Mouse (Mus musculus) kidney, adult 2 months (tissue): ENCODE data around the gene Ldha. TPM values are rescaled to one million over a fixed set of nuclear protein-coding genes. Genes with fewer than 3 reads are reported as not detected.
A peak's percentile ranks its signal among the peaks of the same experiment; 100 is the strongest.

Source experiments
- DNase-seq: peaks from one replicate; pipeline ENCODE4 v3.0.0; 2021
- H3K27ac ChIP-seq: fragments of 200-500 bp; 2 replicates; pipeline ENCODE4 v1.5.1; 2012; ENCODE audit warnings: low read depth, low read length, control low read depth, inconsistent platforms; ENCODE audit not compliant: insufficient read depth
- H3K27me3 ChIP-seq: fragments of 200-500 bp; replicated peaks from 2 replicates; pipeline ENCODE4 v1.6.1; 2012; ENCODE audit warnings: mild to moderate bottlenecking, moderate library complexity, low read length, inconsistent platforms; ENCODE audit not compliant: control insufficient read depth, insufficient read depth
- H3K36me3 ChIP-seq: fragments of 200-500 bp; 2 replicates; pipeline ENCODE4 v1.6.1; 2012; ENCODE audit warnings: mild to moderate bottlenecking, moderate library complexity, low read length, inconsistent platforms; ENCODE audit not compliant: control insufficient read depth, insufficient read depth
- H3K4me1 ChIP-seq: fragments of 200-500 bp; 2 replicates; pipeline ENCODE4 v1.6.1; 2011; ENCODE audit warnings: low read length; ENCODE audit not compliant: control insufficient read depth, insufficient read depth
- H3K4me3 ChIP-seq: fragments of 200-500 bp; 2 replicates; pipeline ENCODE4 v1.5.1; 2011; ENCODE audit warnings: mild to moderate bottlenecking, low read depth, low read length, control low read depth; ENCODE audit not compliant: insufficient read depth
- CTCF ChIP-seq: fragments of 200-500 bp; conservative IDR thresholded peaks from 2 replicates; pipeline ENCODE4 v1.5.1; 2011; ENCODE audit warnings: low read depth, mild to moderate bottlenecking, control low read depth, low read length, moderate library complexity, mixed read lengths; ENCODE audit not compliant: insufficient read depth, insufficient read length
- POLR2A ChIP-seq: fragments of 200-500 bp; IDR thresholded peaks from one replicate; pipeline ENCODE4 v1.6.1; 2011; ENCODE audit warnings: low read depth, low read length, control low read depth
- WGBS: fragments of 180-500 bp; shearing (Covaris S2); methylation state at CpG from one replicate; pipeline ENCODE4 v1.1.7; 2018; 5-methylcytosine and 5-hydroxymethylcytosine counted together
- polyA plus RNA-seq: library from polyadenylated mRNA; depleted of rRNA; stranded (reverse); fragments of >200 nt; gene quantifications from 2 replicates; pipeline ENCODE4 v1.2.3, GENCODE M21; 2012

The Ldha gene
- polyA plus RNA-seq, 1 experiment = 665 TPM

DNA sequence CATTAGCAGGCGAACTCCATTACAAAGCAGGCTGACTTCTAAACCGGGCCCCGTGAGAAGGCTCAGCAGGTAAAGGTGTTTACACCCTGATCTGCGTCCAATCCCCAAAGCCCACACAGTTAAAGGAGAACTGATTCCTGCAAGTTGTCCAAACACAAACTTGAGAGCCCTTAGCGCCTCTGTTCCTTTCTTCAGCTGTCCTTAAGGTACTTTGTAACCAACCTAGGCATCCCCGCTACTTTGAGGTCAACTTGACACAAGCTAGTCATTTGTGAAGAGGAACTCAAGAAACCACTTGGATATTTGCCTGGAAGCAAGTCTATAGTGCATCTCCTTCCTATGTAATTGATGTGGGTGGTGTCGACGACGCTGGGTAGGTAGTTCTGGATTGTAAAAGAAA, 16.2 kb downstream of the Ldha start:
- WGBS = 73% methylated on average over 9 of the region's 9 CpGs
- H3K27me3 ChIP-seq = no peaks in the 10 kb centered on the region
- H3K36me3 ChIP-seq = peaks cover 5% of the 10 kb centered on the region
- H3K4me3 ChIP-seq = no peak overlapping the region
- H3K4me1 ChIP-seq = no peaks in the 10 kb centered on the region
- no peak for DNase-seq
- no peak overlapping the region for H3K27ac ChIP-seq
- TF ChIP-seq POLR2A (no peak), CTCF (no peak)

- TF ChIP-seq POLR2A = no peak
- TF ChIP-seq CTCF = no peak
- Histone ChIP-seq H3K4me1 (no peaks in the 10 kb centered on the region), H3K36me3 (peaks cover 4% of the 10 kb centered on the region), H3K4me3 (no peak overlapping the region), H3K27me3 (no peaks in the 10 kb centered on the region), H3K27ac (no peak overlapping the region)
- DNase-seq = no peak
- WGBS = 68% methylated on average over 6 of the region's 6 CpGs
Observed at GRCm38 (mm10) chr7:46859031-46859430, 17.8 kb downstream of the Ldha start.

GRCm38 (mm10) chr7:46860996-46861395, 19.7 kb downstream of the Ldha start, which contains the start of gene Ldhc:
Gene Ldhc, plus strand, starts transcription at chr7:46861203.
- Histone ChIP-seq H3K4me1 (no peaks in the 10 kb centered on the region), H3K36me3 (peaks cover 2% of the 10 kb centered on the region), H3K27me3 (no peaks in the 10 kb centered on the region), H3K27ac (no peak within 1 kb of the TSS), H3K4me3 (no peak within 1 kb of the TSS)
- no peak for DNase-seq
- TF ChIP-seq POLR2A (no peak), CTCF (no peak)
- 55% methylated on average over 10 of the region's 10 CpGs for WGBS

GRCm38 (mm10) chr7:46871988-46872387, 30.7 kb downstream of the Ldha start:
- no peaks in the 10 kb centered on the region for H3K36me3 ChIP-seq
- H3K4me3 ChIP-seq = no peak overlapping the region
- H3K4me1 ChIP-seq = no peaks in the 10 kb centered on the region
- DNase-seq = no peak
- TF ChIP-seq POLR2A = no peak
- TF ChIP-seq CTCF = no peak
- H3K27me3 ChIP-seq = no peaks in the 10 kb centered on the region
- WGBS = 65% methylated on average over 4 of the region's 4 CpGs
- no peak overlapping the region for H3K27ac ChIP-seq

GRCm38 (mm10) chr7:46876841-46877240, 35.6 kb downstream of the Ldha start:
- Histone ChIP-seq H3K4me1 (no peaks in the 10 kb centered on the region), H3K36me3 (no peaks in the 10 kb centered on the region)
- 68% methylated on average over 4 of the region's 4 CpGs for WGBS

DNA sequence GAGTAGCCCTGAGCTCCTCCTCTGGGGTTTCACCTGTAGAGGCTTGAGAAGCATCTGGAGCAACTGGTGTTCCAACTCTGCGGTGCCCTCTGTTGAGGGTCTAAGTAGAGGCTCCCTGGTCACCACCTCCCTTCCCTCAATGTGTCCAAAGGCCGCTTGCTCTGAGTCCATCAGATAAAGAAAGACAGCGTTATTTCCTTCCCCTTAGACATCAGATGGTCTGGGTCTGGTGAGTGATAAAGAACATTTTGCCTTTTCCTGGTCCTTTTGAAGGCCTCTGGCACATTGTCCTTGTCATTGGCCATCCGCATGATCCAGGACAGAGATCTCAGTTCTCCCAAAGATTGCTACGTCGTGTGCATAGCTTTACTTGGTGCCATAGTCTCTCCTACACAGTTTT, 36.0 kb downstream of the Ldha start:
- Histone ChIP-seq H3K27ac (no peak overlapping the region), H3K4me3 (no peak overlapping the region), H3K36me3 (no peaks in the 10 kb centered on the region), H3K27me3 (no peaks in the 10 kb centered on the region), H3K4me1 (no peaks in the 10 kb centered on the region)
- 78% methylated on average over 6 of the region's 6 CpGs for WGBS
- TF ChIP-seq POLR2A (no peak), CTCF (no peak)
- DNase-seq = no peak

More at GRCm38 (mm10) chr7:46876841-46877240, 35.6 kb downstream of the Ldha start:
- no peak for DNase-seq
- no peak for TF ChIP-seq POLR2A
- TF ChIP-seq CTCF = no peak
- no peak overlapping the region for H3K4me3 ChIP-seq
- H3K27me3 ChIP-seq = no peaks in the 10 kb centered on the region
- no peak overlapping the region for H3K27ac ChIP-seq

DNA sequence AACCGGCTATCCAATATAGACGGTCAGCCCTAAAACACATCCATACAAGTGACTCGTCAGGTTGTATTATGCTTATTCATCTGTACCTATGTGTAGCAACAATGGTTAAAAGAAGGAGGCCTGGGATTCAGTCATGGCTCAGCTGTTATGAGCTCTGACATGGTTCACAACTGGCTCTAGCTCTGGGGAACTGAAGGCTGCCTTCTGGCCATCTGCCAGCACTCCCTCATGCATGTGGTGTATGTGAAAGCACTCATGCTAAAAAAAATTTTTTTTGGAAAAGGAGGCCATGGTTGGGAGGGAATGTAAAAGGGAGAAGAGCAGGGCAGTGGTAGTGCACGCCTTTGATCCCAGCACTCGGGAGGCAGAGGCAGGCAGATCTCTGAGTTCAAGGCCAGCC, 38.6 kb downstream of the Ldha start:
- peak; percentile 10 for DNase-seq
- H3K4me1 ChIP-seq = no peaks in the 10 kb centered on the region
- no peak overlapping the region for H3K4me3 ChIP-seq
- no peaks in the 10 kb centered on the region for H3K36me3 ChIP-seq
- no peak overlapping the region for H3K27ac ChIP-seq
- 93% methylated on average over 5 of the region's 5 CpGs for WGBS
- TF ChIP-seq POLR2A = no peak
- TF ChIP-seq CTCF = no peak
- no peaks in the 10 kb centered on the region for H3K27me3 ChIP-seq
